Mouse (Mus musculus): ENCODE results near the gene Acyp2.
A peak's percentile ranks its signal among the peaks of the same experiment; 100 is the strongest.

The Acyp2 gene

GRCm38 (mm10) chr11:30578931-30579330 is 70.5 kb downstream of the Acyp2 start:
- no peak for DNase-seq

GRCm38 (mm10) chr11:30572790-30573395 is 76.5 kb downstream of the Acyp2 start:
- no peak for DNase-seq

- DNase-seq = no peak
Measured at GRCm38 (mm10) chr11:30570568-30570967, 78.8 kb downstream of the Acyp2 start.

- no peak for DNase-seq
Measured at GRCm38 (mm10) chr11:30560215-30560614, 89.2 kb downstream of the Acyp2 start.

- DNase-seq = no peak
Measured at GRCm38 (mm10) chr11:30553408-30553807, 96.0 kb downstream of the Acyp2 start.

GRCm38 (mm10) chr11:30517133-30517532 is 132.3 kb downstream of the Acyp2 start:
- no peak for DNase-seq

- no peak for DNase-seq
Measured at GRCm38 (mm10) chr11:30508178-30508577, 141.2 kb downstream of the Acyp2 start.

- no peak for DNase-seq
Measured at GRCm38 (mm10) chr11:30498738-30499355, 150.5 kb downstream of the Acyp2 start.

GRCm38 (mm10) chr11:30497151-30497550 is 152.2 kb downstream of the Acyp2 start:
- no peak for DNase-seq

- no peak for DNase-seq
Measured at GRCm38 (mm10) chr11:30491515-30492260, 157.7 kb downstream of the Acyp2 start.

- DNase-seq = no peak
Measured at GRCm38 (mm10) chr11:30488183-30488582, 161.2 kb downstream of the Acyp2 start.

GRCm38 (mm10) chr11:30483286-30483685 is 166.1 kb downstream of the Acyp2 start:
- DNase-seq = no peak

GRCm38 (mm10) chr11:30471751-30472593 is 177.4 kb downstream of the Acyp2 start, which contains the start of gene 4930505A04Rik:
4930505A04Rik (minus strand) TSS chr11:30471827.
- peak; percentile 3 to 7 for DNase-seq

- DNase-seq = no peak
Measured at GRCm38 (mm10) chr11:30471187-30471586, 178.2 kb downstream of the Acyp2 start.
